Mouse (Mus musculus) limb, embryonic 14.5 days (tissue): ENCODE measurements at regions not wholly inside any gene's neighbourhood (a gene's known extent, or its start where the extent isn't known, plus 50 kb on each side); places are given as distances from the start of the nearest gene placed in this dataset.

Source experiments
- ATAC-seq: fragments of 200-750 bp; cut with Nextera tagmentation; 2 replicates; pipeline ENCODE4 v1.8.0; 2017; ENCODE audit warnings: low read depth, moderate number of reproducible peaks, moderate TSS enrichment; ENCODE audit not compliant: low FRiP score
- DNase-seq: peaks from one replicate; pipeline ENCODE4 v3.0.0-alpha.2; 2015; ENCODE audit warnings: low spot score
- H3K27ac ChIP-seq: fragments of 300-500 bp; sonication (generic); replicated peaks from 2 replicates; pipeline ENCODE4 v1.5.1; 2014; ENCODE audit warnings: low read depth, mild to moderate bottlenecking, low read length, moderate library complexity, mixed read lengths
- H3K27me3 ChIP-seq: fragments of 300-500 bp; sonication (generic); 2 replicates; pipeline ENCODE4 v1.6.1; 2014; ENCODE audit warnings: low read length, mixed read lengths; ENCODE audit not compliant: control insufficient read depth, insufficient read depth
- H3K36me3 ChIP-seq: fragments of 300-500 bp; sonication (generic); 2 replicates; pipeline ENCODE4 v1.6.1; 2014; ENCODE audit warnings: mild to moderate bottlenecking, low read length, moderate library complexity, mixed read lengths; ENCODE audit not compliant: control insufficient read depth, insufficient read depth
- H3K4me1 ChIP-seq: fragments of 300-500 bp; sonication (generic); 2 replicates; pipeline ENCODE4 v1.6.1; 2014; ENCODE audit warnings: antibody characterized with exemption, low read length, mixed read lengths; ENCODE audit not compliant: control insufficient read depth, insufficient read depth
- H3K4me2 ChIP-seq: fragments of 300-500 bp; sonication (generic); replicated peaks from 2 replicates; pipeline ENCODE4 v1.6.1; 2014; ENCODE audit warnings: low read depth, mild to moderate bottlenecking, low read length, moderate library complexity; ENCODE audit not compliant: severe bottlenecking
- H3K4me3 ChIP-seq: fragments of 300-500 bp; sonication (generic); replicated peaks from 2 replicates; pipeline ENCODE4 v1.5.1; 2014; ENCODE audit warnings: low read length
- H3K9ac ChIP-seq: fragments of 300-500 bp; sonication (generic); 2 replicates; pipeline ENCODE4 v1.6.1; 2014; ENCODE audit warnings: mild to moderate bottlenecking, low read depth, low read length, moderate library complexity; ENCODE audit not compliant: severe bottlenecking
- H3K9me3 ChIP-seq: fragments of 300-500 bp; sonication (generic); 2 replicates; pipeline ENCODE4 v1.6.1; 2016; ENCODE audit warnings: low read length; ENCODE audit not compliant: control insufficient read depth
- POLR2A ChIP-seq: fragments of 200-500 bp; IDR thresholded peaks from 2 replicates; pipeline ENCODE4 v1.8.0; 2012; ENCODE audit warnings: inconsistent platforms, mild to moderate bottlenecking, moderate library complexity, borderline replicate concordance; ENCODE audit not compliant: insufficient read depth, insufficient read length; ENCODE audit errors: extremely low read depth
- WGBS: fragments of 180-500 bp; shearing (Covaris S2); extraction: QIAGEN DNeasy Blood & Tissue Kit; methylation state at CpG from one replicate; pipeline ENCODE4 v1.1.7; 2014; 5-methylcytosine and 5-hydroxymethylcytosine counted together

DNA sequence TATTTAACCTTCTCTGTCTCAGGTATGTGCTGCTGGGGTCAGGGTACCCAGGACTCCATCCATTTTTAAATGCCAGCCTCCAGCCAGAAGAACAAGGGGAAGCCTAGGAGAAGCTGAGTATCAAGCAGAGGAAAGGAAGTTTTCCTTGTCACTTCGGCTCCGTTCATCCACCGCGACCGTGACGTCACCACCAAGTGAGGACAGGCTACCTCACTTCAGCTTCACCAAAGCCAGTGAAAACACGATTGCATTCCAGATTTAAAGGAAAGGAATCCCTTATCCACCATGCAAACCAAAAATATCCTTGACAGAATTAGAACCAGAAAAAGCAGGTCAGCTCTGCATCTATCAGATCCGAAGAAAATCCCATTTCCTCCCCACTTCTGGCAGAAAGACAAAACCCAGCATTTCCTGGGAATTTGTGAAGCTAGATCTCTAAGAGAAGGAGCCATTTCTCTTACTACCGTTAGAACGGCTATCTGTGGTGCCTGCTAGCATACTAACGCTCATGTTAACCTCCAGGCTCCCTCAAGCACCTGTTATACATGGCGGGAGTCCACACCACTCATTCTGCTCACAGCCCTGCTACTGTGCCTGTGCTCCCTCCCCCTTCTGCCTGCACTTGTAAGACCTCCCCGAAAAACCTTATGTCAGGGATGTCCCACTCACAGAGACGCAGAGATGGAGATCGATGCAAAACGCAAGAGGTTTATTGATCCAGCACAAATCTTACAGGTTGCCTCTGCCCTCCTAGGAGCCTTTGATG, 133.4 kb downstream of the Qrsl1 start:
- Histone ChIP-seq H3K4me3 (no peak overlapping the region), H3K4me2 (no peak overlapping the region), H3K9ac (no peak overlapping the region), H3K27me3 (no peaks in the 10 kb centered on the region), H3K27ac (no peak overlapping the region), H3K9me3 (no peaks in the 10 kb centered on the region), H3K4me1 (no peaks in the 10 kb centered on the region), H3K36me3 (no peaks in the 10 kb centered on the region)
- no peak for TF ChIP-seq POLR2A
- 80% methylated on average over 16 of the region's 16 CpGs for WGBS
- ATAC-seq (no peak), DNase-seq (no peak)

DNA sequence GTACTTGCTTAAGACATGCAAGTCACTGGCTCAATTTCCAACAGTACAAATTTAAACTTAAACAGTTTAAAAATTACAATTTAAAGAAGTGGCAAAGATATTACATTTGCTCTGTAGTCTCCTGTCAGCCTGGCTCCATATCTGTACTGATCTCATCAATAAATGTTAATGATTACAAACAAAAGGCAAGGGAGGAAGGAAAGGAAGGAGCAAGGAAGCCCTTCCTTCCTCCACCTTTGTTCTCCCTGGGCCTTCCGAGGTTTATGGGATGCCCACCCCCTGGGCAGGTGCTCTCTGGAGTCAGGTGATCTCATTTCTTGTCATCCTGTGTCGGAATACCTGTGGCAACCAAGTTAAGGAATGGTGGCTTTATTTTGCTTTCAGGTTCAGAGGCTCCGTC, 132.5 kb downstream of the Qrsl1 start:
- Histone ChIP-seq H3K27me3 (no peaks in the 10 kb centered on the region), H3K36me3 (no peaks in the 10 kb centered on the region), H3K4me1 (no peaks in the 10 kb centered on the region), H3K9ac (no peak overlapping the region), H3K9me3 (no peaks in the 10 kb centered on the region), H3K27ac (no peak overlapping the region), H3K4me2 (no peak overlapping the region), H3K4me3 (no peak overlapping the region)
- TF ChIP-seq POLR2A, result no peak
- DNase-seq (no peak), ATAC-seq (no peak)
- 72% methylated on average over 3 of the region's 3 CpGs for WGBS

DNA sequence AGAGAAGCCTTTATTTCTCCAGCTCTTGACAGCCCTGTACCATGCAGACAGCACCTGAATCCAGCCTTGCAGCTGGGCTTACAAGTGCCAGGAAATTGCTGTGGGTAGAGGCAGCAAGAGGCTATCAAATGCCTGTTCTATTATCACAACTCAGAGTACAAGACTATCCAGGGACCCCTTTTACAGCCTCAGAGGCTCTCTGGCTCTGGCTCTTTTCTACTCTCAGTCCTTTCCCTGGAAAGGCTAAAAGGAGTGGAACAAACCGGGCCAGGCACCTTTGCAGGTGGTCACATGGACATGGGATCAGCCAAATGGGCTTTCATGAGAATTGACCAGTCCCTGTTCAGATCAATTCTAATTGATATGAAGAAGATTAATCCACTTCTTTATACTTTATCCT, 125.7 kb downstream of the Qrsl1 start:
- no peak for TF ChIP-seq POLR2A
- 53% methylated on average over 1 of the region's 1 CpGs for WGBS
- H3K4me1 ChIP-seq, result no peaks in the 10 kb centered on the region
- ATAC-seq (no peak), DNase-seq (no peak)
- no peaks in the 10 kb centered on the region for H3K27me3 ChIP-seq
- H3K9ac ChIP-seq, result no peak overlapping the region
- no peak overlapping the region for H3K4me2 ChIP-seq
- no peak overlapping the region for H3K4me3 ChIP-seq
- no peaks in the 10 kb centered on the region for H3K9me3 ChIP-seq
- no peaks in the 10 kb centered on the region for H3K36me3 ChIP-seq
- H3K27ac ChIP-seq, result no peak overlapping the region

DNA sequence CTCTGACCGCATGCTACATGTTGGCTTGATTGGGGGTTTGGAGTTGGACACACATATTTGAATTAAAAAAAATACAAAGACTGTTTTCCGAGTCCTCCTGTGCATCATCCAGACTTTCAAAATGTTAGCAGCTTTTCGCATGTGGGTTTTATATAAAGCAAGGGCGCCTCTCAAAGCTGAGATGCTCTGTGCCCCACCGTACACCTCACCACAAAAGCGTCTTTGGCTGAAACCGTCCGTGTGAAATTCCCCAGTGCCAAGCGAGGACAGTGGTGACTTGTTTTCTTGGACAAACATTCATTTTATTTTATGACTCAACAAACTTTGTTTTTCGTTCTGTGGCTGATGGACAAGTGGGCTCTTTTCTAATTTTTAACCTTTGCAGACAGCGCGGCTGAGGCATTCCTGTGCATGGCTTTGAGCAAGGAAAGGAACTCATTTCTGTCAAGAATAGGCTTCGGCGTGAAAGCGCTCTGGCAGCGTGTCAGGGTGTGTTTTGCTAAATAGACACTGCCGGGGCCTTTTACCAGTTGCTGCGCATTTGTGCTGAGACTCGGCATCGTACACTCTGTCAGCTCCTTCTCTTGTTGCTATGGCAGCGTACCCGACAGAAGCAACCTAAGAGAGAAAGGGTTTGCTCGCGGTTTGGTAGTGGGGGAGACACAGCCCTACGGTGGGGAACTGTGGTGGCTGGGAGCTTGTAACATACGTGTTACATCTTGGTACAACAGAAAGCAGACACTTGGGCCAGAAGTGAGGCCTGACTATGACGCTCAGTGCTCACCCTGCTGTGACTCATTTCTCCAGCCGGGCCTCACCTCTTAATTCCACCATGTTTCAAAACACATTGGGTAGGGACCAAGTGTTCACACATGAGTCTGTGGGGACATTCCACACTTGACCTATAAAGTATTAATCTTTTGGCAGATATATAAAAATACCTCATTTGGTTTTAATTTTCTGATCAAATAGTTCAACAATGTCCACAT, 123.6 kb downstream of the Qrsl1 start:
- no peak overlapping the region for H3K4me2 ChIP-seq
- WGBS, result 74% methylated on average over 28 of the region's 28 CpGs
- no peak overlapping the region for H3K27ac ChIP-seq
- no peaks in the 10 kb centered on the region for H3K27me3 ChIP-seq
- no peaks in the 10 kb centered on the region for H3K4me1 ChIP-seq
- DNase-seq, result no peak
- no peak for ATAC-seq
- H3K9me3 ChIP-seq, result peaks cover 8% of the 10 kb centered on the region
- no peaks in the 10 kb centered on the region for H3K36me3 ChIP-seq
- H3K4me3 ChIP-seq, result no peak overlapping the region
- no peak overlapping the region for H3K9ac ChIP-seq
- TF ChIP-seq POLR2A, result no peak

GRCm38 (mm10) chr10:43780571-43780970, 121.0 kb downstream of the Qrsl1 start:
- H3K4me1 ChIP-seq, result no peaks in the 10 kb centered on the region
- DNase-seq, result no peak
- WGBS, result 89% methylated on average over 4 of the region's 4 CpGs

More at GRCm38 (mm10) chr10:43780571-43780970, 121.0 kb downstream of the Qrsl1 start:
- H3K27me3 ChIP-seq, result no peaks in the 10 kb centered on the region
- TF ChIP-seq POLR2A, result no peak
- ATAC-seq, result no peak
- H3K9ac ChIP-seq, result no peak overlapping the region
- H3K9me3 ChIP-seq, result peaks cover 8% of the 10 kb centered on the region
- no peak overlapping the region for H3K4me2 ChIP-seq
- no peak overlapping the region for H3K4me3 ChIP-seq
- no peaks in the 10 kb centered on the region for H3K36me3 ChIP-seq
- H3K27ac ChIP-seq, result no peak overlapping the region
